Mouse (Mus musculus) myocyte (in vitro differentiated cells): Measurements from ENCODE around the gene Mab21l3. TPM values are rescaled to one million over a fixed set of nuclear protein-coding genes. Genes with fewer than 3 reads are reported as not detected.

ENCODE experiments used
- H3K27me3 ChIP-seq: one replicate; pipeline ENCODE4 v1.6.1; 2011; ENCODE audit not compliant: control insufficient read depth, insufficient read depth, insufficient read length
- H3K36me3 ChIP-seq: one replicate; pipeline ENCODE4 v1.6.1; 2011; ENCODE audit not compliant: control insufficient read depth, insufficient read depth
- H3K4me2 ChIP-seq: one replicate; pipeline ENCODE4 v1.6.1; 2011; ENCODE audit warnings: low read depth, control low read depth
- H3K4me3 ChIP-seq: one replicate; pipeline ENCODE4 v1.5.1; 2011; ENCODE audit warnings: mild to moderate bottlenecking, control low read depth, moderate library complexity
- H3K79me2 ChIP-seq: one replicate; pipeline ENCODE4 v1.6.1; 2011; ENCODE audit not compliant: control insufficient read depth, insufficient read depth
- H3ac ChIP-seq: one replicate; pipeline ENCODE4 v1.6.1; 2011; ENCODE audit not compliant: control insufficient read depth, insufficient read length
- CEBPB ChIP-seq: IDR thresholded peaks from 2 replicates; pipeline ENCODE4 v1.6.1; 2011; ENCODE audit warnings: mild to moderate bottlenecking, moderate library complexity; ENCODE audit not compliant: poor library complexity, insufficient read depth, severe bottlenecking
- E2F4 ChIP-seq: IDR thresholded peaks from one replicate; pipeline ENCODE4 v1.6.1; 2011; ENCODE audit warnings: mild to moderate bottlenecking, control low read depth, moderate library complexity; ENCODE audit not compliant: insufficient read depth
- MAX ChIP-seq: IDR thresholded peaks from one replicate; pipeline ENCODE4 v1.6.1; 2011; ENCODE audit warnings: low read depth, mild to moderate bottlenecking, control low read depth
- MYOD1 ChIP-seq, 3 experiments: IDR thresholded peaks; one replicate each; pipeline ENCODE4 v1.6.1; 2011; ENCODE audit warnings: control low read depth in 2 of 3, low read depth in 2 of 3, mild to moderate bottlenecking in 2 of 3, moderate library complexity in 1 of 3; ENCODE audit not compliant: insufficient read length in 2 of 3, control insufficient read depth in 1 of 3
- MYOG ChIP-seq, 3 experiments: IDR thresholded peaks; one replicate each; pipeline ENCODE4 v1.6.1; 2011; ENCODE audit warnings: control low read depth in 2 of 3, low read depth in 2 of 3, mild to moderate bottlenecking in 2 of 3; ENCODE audit not compliant: insufficient read length in 2 of 3, control insufficient read depth in 1 of 3, insufficient read depth in 1 of 3
- POLR2A ChIP-seq: IDR thresholded peaks from one replicate; pipeline ENCODE4 v1.6.1; 2011; ENCODE audit warnings: low read depth, mild to moderate bottlenecking, control low read depth, moderate library complexity; ENCODE audit not compliant: insufficient read length
- POLR2AphosphoS2 ChIP-seq: IDR thresholded peaks from one replicate; pipeline ENCODE4 v1.6.1; 2011; ENCODE audit warnings: low read depth, control low read depth; ENCODE audit not compliant: insufficient read length
- REST ChIP-seq: IDR thresholded peaks from one replicate; pipeline ENCODE4 v1.6.1; 2011; ENCODE audit warnings: mild to moderate bottlenecking, control low read depth, moderate library complexity; ENCODE audit not compliant: insufficient read depth, insufficient read length
- SRF ChIP-seq: IDR thresholded peaks from one replicate; pipeline ENCODE4 v1.6.1; 2011; ENCODE audit warnings: low read depth; ENCODE audit not compliant: control insufficient read depth, insufficient read length
- TCF12 ChIP-seq: IDR thresholded peaks from one replicate; pipeline ENCODE4 v1.6.1; 2011; ENCODE audit warnings: mild to moderate bottlenecking, control low read depth; ENCODE audit not compliant: poor library complexity, insufficient read depth, severe bottlenecking
- TCF3 ChIP-seq: IDR thresholded peaks from one replicate; pipeline ENCODE4 v1.6.1; 2011; ENCODE audit warnings: low read depth, control low read depth; ENCODE audit not compliant: insufficient read length
- USF1 ChIP-seq: IDR thresholded peaks from one replicate; pipeline ENCODE4 v1.6.1; 2011; ENCODE audit warnings: low read depth, mild to moderate bottlenecking, control low read depth, moderate library complexity
- polyA plus RNA-seq: library from polyadenylated mRNA; unstranded; fragments of >200 nt; fragmentation: generic; extraction: Trizol; gene quantifications from one replicate; pipeline ENCODE4 v1.2.1, GENCODE M21; 2012; ENCODE audit warnings: missing spikeins

Mab21l3 gene
- polyA plus RNA-seq, 1 experiment, result 0.85 TPM

GRCm38 (mm10) chr3:101795387-101796039, 53.2 kb downstream of the Mab21l3 start:
- Histone ChIP-seq H3K4me3 (no peak overlapping the region), H3K36me3 (no peaks in the 10 kb centered on the region), H3K4me2 (no peak overlapping the region), H3K27me3 (peaks cover 5% of the 10 kb centered on the region), H3ac (no peak overlapping the region), H3K79me2 (no peaks in the 10 kb centered on the region)
- no peak for TF ChIP-seq E2F4

- no peak overlapping the region for H3K4me3 ChIP-seq
- H3K36me3 ChIP-seq, result no peaks in the 10 kb centered on the region
- no peak overlapping the region for H3ac ChIP-seq
- peaks cover 5% of the 10 kb centered on the region for H3K27me3 ChIP-seq
- H3K4me2 ChIP-seq, result no peak overlapping the region
- TF ChIP-seq REST (no peak), MYOG (IDR thresholded peaks at IDR 0.05; ENCODE audit: control insufficient read depth in 1 of 3, insufficient read depth in 1 of 3, insufficient read length in 2 of 3, low read depth in 2 of 3) (no peak), SRF (no peak), POLR2A (no peak), CEBPB (no peak), MAX (no peak), E2F4 (no peak), TCF12 (no peak), POLR2AphosphoS2 (no peak), MYOD1 (IDR thresholded peaks at IDR 0.05; ENCODE audit: control insufficient read depth in 1 of 3, insufficient read length in 2 of 3, low read depth in 2 of 3) (no peak), USF1 (no peak), TCF3 (no peak)
- H3K79me2 ChIP-seq, result no peaks in the 10 kb centered on the region
These were observed 54.1 kb downstream of the Mab21l3 start for GRCm38 (mm10) chr3:101794666-101795065.

- Histone ChIP-seq H3K36me3 (no peaks in the 10 kb centered on the region), H3K27me3 (peaks cover 5% of the 10 kb centered on the region), H3K4me2 (no peak overlapping the region), H3K79me2 (no peaks in the 10 kb centered on the region), H3ac (no peak overlapping the region), H3K4me3 (no peak overlapping the region)
- TF ChIP-seq TCF12, result no peak
- no peak for TF ChIP-seq E2F4
- TF ChIP-seq SRF, result no peak
- no peak for TF ChIP-seq MAX
- TF ChIP-seq MYOG (IDR thresholded peaks at IDR 0.05; ENCODE audit: control insufficient read depth in 1 of 3, insufficient read depth in 1 of 3, insufficient read length in 2 of 3, low read depth in 2 of 3), result no peak
- no peak for TF ChIP-seq POLR2AphosphoS2
- no peak for TF ChIP-seq USF1
- TF ChIP-seq CEBPB, result no peak
- TF ChIP-seq REST, result no peak
These were observed 54.7 kb downstream of the Mab21l3 start for GRCm38 (mm10) chr3:101794026-101794425.

- H3K27me3 ChIP-seq, result peaks cover 5% of the 10 kb centered on the region
- H3ac ChIP-seq, result no peak overlapping the region
- no peak for TF ChIP-seq TCF3
- no peak for TF ChIP-seq USF1
- TF ChIP-seq POLR2AphosphoS2, result no peak
- TF ChIP-seq POLR2A, result no peak
- no peak for TF ChIP-seq MYOG (IDR thresholded peaks at IDR 0.05; ENCODE audit: control insufficient read depth in 1 of 3, insufficient read depth in 1 of 3, insufficient read length in 2 of 3, low read depth in 2 of 3)
- TF ChIP-seq E2F4, result no peak
- no peak for TF ChIP-seq SRF
- no peak for TF ChIP-seq MYOD1 (IDR thresholded peaks at IDR 0.05; ENCODE audit: control insufficient read depth in 1 of 3, insufficient read length in 2 of 3, low read depth in 2 of 3)
- TF ChIP-seq MAX, result no peak
- TF ChIP-seq TCF12, result no peak
- no peak for TF ChIP-seq CEBPB
- H3K4me3 ChIP-seq, result no peak overlapping the region
- no peak overlapping the region for H3K4me2 ChIP-seq
- H3K79me2 ChIP-seq, result no peaks in the 10 kb centered on the region
- H3K36me3 ChIP-seq, result no peaks in the 10 kb centered on the region
These were observed 56.6 kb downstream of the Mab21l3 start for GRCm38 (mm10) chr3:101792191-101792590.

GRCm38 (mm10) chr3:101784768-101785424, 63.9 kb downstream of the Mab21l3 start:
- TF ChIP-seq MAX (no peak), MYOD1 (IDR thresholded peaks at IDR 0.05; ENCODE audit: control insufficient read depth in 1 of 3, insufficient read length in 2 of 3, low read depth in 2 of 3) (no peak), USF1 (no peak), SRF (no peak), MYOG (IDR thresholded peaks at IDR 0.05; ENCODE audit: control insufficient read depth in 1 of 3, insufficient read depth in 1 of 3, insufficient read length in 2 of 3, low read depth in 2 of 3) (no peak), TCF3 (no peak), E2F4 (no peak), TCF12 (no peak), CEBPB (no peak), POLR2AphosphoS2 (no peak), REST (no peak), POLR2A (no peak)
- H3K36me3 ChIP-seq, result no peaks in the 10 kb centered on the region
- H3K4me3 ChIP-seq, result no peak overlapping the region

More at GRCm38 (mm10) chr3:101784768-101785424, 63.9 kb downstream of the Mab21l3 start:
- no peaks in the 10 kb centered on the region for H3K79me2 ChIP-seq
- no peak overlapping the region for H3K4me2 ChIP-seq
- peaks cover 16% of the 10 kb centered on the region for H3K27me3 ChIP-seq
- H3ac ChIP-seq, result no peak overlapping the region
